8 mouse cellular contexts compared by ENCODE assay signal in genomic region chr11:119087301-119088082, GRCm38 (mm10). TPM values are rescaled to one million over a fixed set of nuclear protein-coding genes. Genes with fewer than 3 reads are reported as not detected.
DNase-seq lines count a peak whose midpoint lies in the region; ATAC-seq and TF ChIP-seq lines count a peak whose summit lies in the region.

No protein-coding gene starts in this region.

- no peaks in the 10 kb centered on the region for H3K9me3 ChIP-seq in heart, embryonic 15.5 days (replicated peaks)

- H3K4me3 ChIP-seq in heart, embryonic 15.5 days = peak overlapping the region; percentile 17
- H3K4me3 ChIP-seq in thymus, adult 2 months (ENCODE audit: control insufficient read depth, insufficient read depth, low read length) = peak overlapping the region; percentile 1; the same call in 1 of the 2 replicates

- no peak for ATAC-seq in heart, embryonic 15.5 days (replicated peaks; ENCODE audit: insufficient number of reproducible peaks, insufficient read depth, low FRiP score, low read depth)

- 5% methylated on average over 35 of the region's 35 CpGs for WGBS in heart, embryonic 15.5 days
- 5% methylated on average over 35 of the region's 35 CpGs for WGBS in thymus, adult 2 months

- peak; percentile 57 to 68 for DNase-seq in urinary bladder, adult 18-20 months (ENCODE audit: low spot score in 2 of 2)
- DNase-seq in urinary bladder, postnatal 10 days (ENCODE audit: low spot score) = no peak
- peak; percentile 50 to 61 for DNase-seq in cerebellum, postnatal 25 days
- peak; percentile 65 to 80 for DNase-seq in kidney, postnatal 25 days
- peak; percentile 75 to 85 for DNase-seq in lung, postnatal 4 days
- DNase-seq in thymus, adult 2 months = peak; percentile 52
- no peak for DNase-seq in frontal cortex, postnatal 25 days (ENCODE audit: low spot score in 2 of 2)

- TF ChIP-seq CTCF in thymus, adult 2 months (IDR thresholded peaks at IDR 0.05; ENCODE audit: borderline replicate concordance, control insufficient read depth, extremely low read depth, insufficient read depth, low read length, poor library complexity) = no peak

- no peak overlapping the region for H3K9ac ChIP-seq in heart, embryonic 15.5 days

- no peak for TF ChIP-seq POLR2A in thymus, adult 2 months (IDR thresholded peaks at IDR 0.05; ENCODE audit: control insufficient read depth, extremely low read depth, insufficient read depth, low read length, poor library complexity)

- H3K4me2 ChIP-seq in heart, embryonic 15.5 days = peak overlapping the region; percentile 52

- no peaks in the 10 kb centered on the region for H3K36me3 ChIP-seq in heart, embryonic 15.5 days
- H3K36me3 ChIP-seq in thymus, adult 2 months (ENCODE audit: control insufficient read depth, insufficient read depth, low read length) = no peaks in the 10 kb centered on the region; the same call in 1 of the 2 replicates

- H3K4me1 ChIP-seq in heart, embryonic 15.5 days (replicated peaks) = peaks cover 72% of the 10 kb centered on the region
- peaks cover 67% of the 10 kb centered on the region for H3K4me1 ChIP-seq in thymus, adult 2 months (replicated peaks; ENCODE audit: control insufficient read depth, insufficient read depth, low read length)

- H3K27me3 ChIP-seq in heart, embryonic 15.5 days = peaks cover 38% of the 10 kb centered on the region
- peaks cover 22% of the 10 kb centered on the region for H3K27me3 ChIP-seq in thymus, adult 2 months (ENCODE audit: control insufficient read depth, insufficient read depth, low read length)

- no peak overlapping the region for H3K27ac ChIP-seq in heart, embryonic 15.5 days
- no peak overlapping the region for H3K27ac ChIP-seq in thymus, adult 2 months (ENCODE audit: control insufficient read depth, insufficient read depth, low read length)

RNA-seq across cellular contexts. Expression of gene Cbx4, which starts 1.5 kb away (rescaled TPM):
- polyA plus RNA-seq in heart, embryonic 15.5 days (2015; fragmentation: Nextera tagmentation; extraction: Ambion mirVana) = 9.3 and 11.6 TPM in 2 replicates
- polyA plus RNA-seq in thymus, adult 2 months (2012; rRNA removed) = 54.7 and 56.8 TPM in 2 replicates

RNA-seq across cellular contexts. Expression of gene Cbx8, which starts 46.7 kb away (rescaled TPM):
- polyA plus RNA-seq in heart, embryonic 15.5 days (2015; fragmentation: Nextera tagmentation; extraction: Ambion mirVana) = 7.5 and 9.5 TPM in 2 replicates
- polyA plus RNA-seq in thymus, adult 2 months (2012; rRNA removed) = 8.1 and 8.2 TPM in 2 replicates

Comparison
In these comparisons a context has a peak if more than half of its experiments do, and no peak if none do; other contexts are left out.
1. DNase-seq: peak in urinary bladder, adult 18-20 months (2 of 2), cerebellum, postnatal 25 days (2 of 2), kidney, postnatal 25 days (2 of 2), lung, postnatal 4 days (2 of 2) and thymus, adult 2 months (single experiment); none in urinary bladder, postnatal 10 days (single experiment) and frontal cortex, postnatal 25 days (0 of 2).